Mouse (Mus musculus): ENCODE measurements around the gene Prickle2.

Gene Prickle2

GRCm38 (mm10) chr6:92518438-92518968 is 187.5 kb downstream of the Prickle2 start:
- no peak for DNase-seq (ENCODE audit: inconsistent ontology term)

GRCm38 (mm10) chr6:92517002-92517401 is 189.0 kb downstream of the Prickle2 start:
- no peak for DNase-seq (ENCODE audit: inconsistent ontology term)

- no peak for DNase-seq (ENCODE audit: inconsistent ontology term)
Measured at GRCm38 (mm10) chr6:92512001-92512400, 194.0 kb downstream of the Prickle2 start.

GRCm38 (mm10) chr6:92509712-92510111 is 196.2 kb downstream of the Prickle2 start:
- DNase-seq (ENCODE audit: inconsistent ontology term): no peak

- DNase-seq (ENCODE audit: inconsistent ontology term): peak; percentile 62
Measured at GRCm38 (mm10) chr6:92506276-92506675, 199.7 kb downstream of the Prickle2 start.

- no peak for DNase-seq (ENCODE audit: inconsistent ontology term)
Measured at GRCm38 (mm10) chr6:92499449-92499848, 206.5 kb downstream of the Prickle2 start.

- DNase-seq (ENCODE audit: inconsistent ontology term): no peak
Measured at GRCm38 (mm10) chr6:92498574-92498973, 207.4 kb downstream of the Prickle2 start.

- peak; percentile 67 for DNase-seq (ENCODE audit: inconsistent ontology term)
Measured at GRCm38 (mm10) chr6:92497279-92497678, 208.7 kb downstream of the Prickle2 start.

- no peak for DNase-seq (ENCODE audit: inconsistent ontology term)
Measured at GRCm38 (mm10) chr6:92495500-92495899, 210.5 kb downstream of the Prickle2 start.

GRCm38 (mm10) chr6:92481690-92481956 is 224.3 kb downstream of the Prickle2 start:
- no peak for DNase-seq (ENCODE audit: inconsistent ontology term)

GRCm38 (mm10) chr6:92480941-92481689 is 224.8 kb downstream of the Prickle2 start:
- peak; percentile 82 for DNase-seq (ENCODE audit: inconsistent ontology term)

GRCm38 (mm10) chr6:92478612-92479011 is 227.3 kb downstream of the Prickle2 start:
- DNase-seq (ENCODE audit: inconsistent ontology term): no peak

GRCm38 (mm10) chr6:92477621-92478020 is 228.3 kb downstream of the Prickle2 start:
- DNase-seq (ENCODE audit: inconsistent ontology term): no peak

GRCm38 (mm10) chr6:92469456-92469855 is 236.5 kb downstream of the Prickle2 start:
- no peak for DNase-seq (ENCODE audit: inconsistent ontology term)

GRCm38 (mm10) chr6:92468892-92469291 is 237.1 kb downstream of the Prickle2 start:
- DNase-seq (ENCODE audit: inconsistent ontology term): no peak

- no peak for DNase-seq (ENCODE audit: inconsistent ontology term)
Measured at GRCm38 (mm10) chr6:92468383-92468791, 237.6 kb downstream of the Prickle2 start.

- DNase-seq (ENCODE audit: inconsistent ontology term): no peak
Measured at GRCm38 (mm10) chr6:92467343-92467742, 238.6 kb downstream of the Prickle2 start.

GRCm38 (mm10) chr6:92465666-92466065 is 240.3 kb downstream of the Prickle2 start:
- DNase-seq (ENCODE audit: inconsistent ontology term): peak; percentile 25

GRCm38 (mm10) chr6:92464781-92465337 is 241.1 kb downstream of the Prickle2 start:
- peak; percentile 48 for DNase-seq (ENCODE audit: inconsistent ontology term)

GRCm38 (mm10) chr6:92463768-92464167 is 242.2 kb downstream of the Prickle2 start:
- peak; percentile 50 for DNase-seq (ENCODE audit: inconsistent ontology term)

- no peak for DNase-seq (ENCODE audit: inconsistent ontology term)
Measured at GRCm38 (mm10) chr6:92460750-92461149, 245.2 kb downstream of the Prickle2 start.

GRCm38 (mm10) chr6:92458026-92458425 is 247.9 kb downstream of the Prickle2 start:
- no peak for DNase-seq (ENCODE audit: inconsistent ontology term)

- no peak for DNase-seq (ENCODE audit: inconsistent ontology term)
Measured at GRCm38 (mm10) chr6:92451421-92451820, 254.5 kb downstream of the Prickle2 start.

Data from Muller cell, postnatal 12 days (primary cell).